Mouse (Mus musculus) midbrain, embryonic 13.5 days (tissue): Measurements from ENCODE around the gene Cdkn1a. TPM values are rescaled to one million over a fixed set of nuclear protein-coding genes. Genes with fewer than 3 reads are reported as not detected.
"Not testable (repeated sequence)": the region's sequence is repeated elsewhere in the genome, so short reads cannot be mapped to it uniquely, and the experiment has no call there.

ENCODE experiments used
- ATAC-seq: fragments of 200-750 bp; cut with Nextera tagmentation; 2 replicates; pipeline ENCODE4 v1.8.0; 2017; ENCODE audit warnings: mild to moderate bottlenecking, moderate TSS enrichment, moderate library complexity
- H3K27ac ChIP-seq: fragments of 300-500 bp; sonication (generic); 2 replicates; pipeline ENCODE4 v1.5.1; 2015; ENCODE audit warnings: inconsistent platforms, mild to moderate bottlenecking, moderate library complexity
- H3K27me3 ChIP-seq: fragments of 300-500 bp; sonication (generic); 2 replicates; pipeline ENCODE4 v1.6.1; 2015; ENCODE audit warnings: mild to moderate bottlenecking, inconsistent platforms
- H3K36me3 ChIP-seq: fragments of 300-500 bp; sonication (generic); 2 replicates; pipeline ENCODE4 v1.6.1; 2015; ENCODE audit warnings: mild to moderate bottlenecking, inconsistent platforms
- H3K4me1 ChIP-seq: fragments of 300-500 bp; sonication (generic); replicated peaks from 2 replicates; pipeline ENCODE4 v1.6.1; 2015; ENCODE audit warnings: inconsistent platforms
- H3K4me2 ChIP-seq: fragments of 300-500 bp; sonication (generic); replicated peaks from 2 replicates; pipeline ENCODE4 v1.6.1; 2015; ENCODE audit warnings: moderate library complexity, mild to moderate bottlenecking, inconsistent platforms
- H3K4me3 ChIP-seq: fragments of 300-500 bp; sonication (generic); replicated peaks from 2 replicates; pipeline ENCODE4 v1.5.1; 2015; ENCODE audit warnings: mild to moderate bottlenecking, inconsistent platforms
- H3K9ac ChIP-seq: fragments of 300-500 bp; sonication (generic); replicated peaks from 2 replicates; pipeline ENCODE4 v1.6.1; 2015; ENCODE audit warnings: mild to moderate bottlenecking, inconsistent platforms
- H3K9me3 ChIP-seq: fragments of 300-500 bp; sonication (generic); 2 replicates; pipeline ENCODE4 v1.6.1; 2016; ENCODE audit warnings: mild to moderate bottlenecking, inconsistent platforms
- WGBS: fragments of 180-500 bp; shearing (Covaris S2); methylation state at CpG from one replicate; pipeline ENCODE4 v1.1.7; 2015; 5-methylcytosine and 5-hydroxymethylcytosine counted together
- polyA plus RNA-seq: library from polyadenylated mRNA; unstranded; fragments of >200 nt; fragmentation: Nextera tagmentation; extraction: Ambion mirVana; gene quantifications from 2 replicates; pipeline ENCODE4 v1.2.1, GENCODE M21; 2015

Gene Cdkn1a
- polyA plus RNA-seq, 1 experiment from 2014 or later, result 47.4 TPM

DNA sequence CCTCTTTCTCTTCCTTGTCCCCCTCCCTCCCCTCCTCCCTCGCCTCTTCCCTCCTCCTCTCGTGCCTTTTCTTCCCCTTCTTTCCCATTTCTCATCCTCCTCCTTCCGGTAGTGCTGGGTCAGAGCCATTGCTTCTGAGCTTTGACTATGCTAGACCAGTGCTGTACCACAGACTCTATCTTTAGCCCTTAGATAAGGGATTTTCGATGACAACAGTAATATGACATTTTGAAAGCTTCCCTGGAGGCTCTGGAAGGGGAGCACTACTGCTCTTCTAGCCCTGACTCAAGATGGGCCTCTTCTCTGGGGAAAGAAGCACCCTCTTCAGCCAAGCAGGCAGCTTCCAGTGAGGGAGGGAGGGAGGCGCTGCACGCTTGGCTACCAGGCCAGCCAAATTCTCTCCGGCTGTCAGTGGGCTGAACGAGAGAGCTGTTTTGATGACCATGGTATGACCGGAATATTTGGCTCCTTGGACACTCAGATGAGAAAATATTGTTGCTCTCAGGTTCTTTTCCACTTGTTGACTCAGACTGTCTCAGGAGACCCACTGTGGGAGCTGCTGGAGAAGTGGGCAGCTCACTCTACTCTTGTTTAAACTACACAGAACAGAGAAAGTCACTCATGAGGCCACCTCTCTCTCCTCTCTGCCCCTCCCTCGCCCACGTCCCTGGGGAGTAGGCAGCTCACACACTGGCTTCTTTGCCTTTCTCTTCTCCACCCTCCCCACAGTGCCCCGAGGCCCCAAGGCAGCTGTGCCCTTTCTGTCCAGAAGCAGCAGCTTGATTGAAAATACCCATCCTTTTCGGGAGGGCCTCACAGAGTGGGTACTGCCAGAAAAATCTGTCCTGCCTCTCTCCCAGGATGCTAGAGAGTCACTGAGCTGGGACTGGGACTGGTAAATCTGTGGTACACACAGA lies 28.4 kb upstream of the Cdkn1a start:
- H3K4me2 ChIP-seq, result no peak overlapping the region
- H3K27me3 ChIP-seq, result no peaks in the 10 kb centered on the region
- H3K36me3 ChIP-seq, result no peaks in the 10 kb centered on the region
- H3K9me3 ChIP-seq, result no peaks in the 10 kb centered on the region
- peaks cover 25% of the 10 kb centered on the region for H3K4me1 ChIP-seq
- peak overlapping the region; percentile 5; the same call in 1 of the 2 replicates for H3K27ac ChIP-seq
- H3K9ac ChIP-seq, result no peak overlapping the region
- H3K4me3 ChIP-seq, result no peak overlapping the region
- WGBS, result 53% methylated on average over 13 of the region's 13 CpGs
- ATAC-seq, result 0 out of 2 replicates have a peak, but pooled peaks have one; percentile 9

DNA sequence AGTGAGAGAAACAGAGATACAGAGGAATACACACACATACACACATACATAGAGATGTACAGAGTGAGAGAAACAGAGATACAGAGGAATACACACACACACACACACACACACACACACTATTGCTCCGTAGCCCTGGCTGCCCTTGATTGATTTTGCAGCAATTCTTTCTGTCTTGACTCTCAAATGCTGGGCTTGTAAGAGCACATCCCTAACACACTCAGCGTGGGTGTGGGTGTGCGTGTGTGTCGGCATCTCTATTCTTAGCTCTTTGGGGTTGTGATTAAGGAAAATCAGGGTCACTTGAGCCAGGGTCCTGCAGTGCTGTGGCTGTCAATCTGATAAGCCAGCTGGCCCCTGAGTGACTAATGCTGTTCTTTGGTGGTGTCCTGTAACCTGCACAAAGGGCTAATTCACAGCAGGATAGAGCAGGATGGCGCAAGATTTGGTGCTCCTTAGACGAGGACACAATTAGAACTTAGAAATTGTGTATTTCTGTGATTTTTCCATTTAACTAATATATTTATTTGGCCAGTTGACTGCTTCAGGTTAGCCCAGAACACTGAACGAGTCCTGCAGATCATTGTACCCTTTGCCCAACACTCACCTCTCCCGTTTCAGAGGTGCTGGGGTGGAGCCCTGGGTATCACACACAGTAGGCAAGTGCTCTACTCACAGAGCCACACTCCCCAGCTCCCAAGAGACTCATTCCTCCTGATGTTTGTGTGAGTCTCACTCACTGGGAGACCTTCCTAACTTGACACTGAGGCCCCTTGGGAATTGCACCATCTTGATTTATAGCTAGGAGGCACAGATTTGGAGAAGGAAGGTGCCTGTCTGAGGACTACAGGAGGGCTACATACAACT lies 27.4 kb upstream of the Cdkn1a start:
- H3K9ac ChIP-seq, result no peak overlapping the region
- WGBS, result 49% methylated on average over 8 of the region's 8 CpGs

DNA sequence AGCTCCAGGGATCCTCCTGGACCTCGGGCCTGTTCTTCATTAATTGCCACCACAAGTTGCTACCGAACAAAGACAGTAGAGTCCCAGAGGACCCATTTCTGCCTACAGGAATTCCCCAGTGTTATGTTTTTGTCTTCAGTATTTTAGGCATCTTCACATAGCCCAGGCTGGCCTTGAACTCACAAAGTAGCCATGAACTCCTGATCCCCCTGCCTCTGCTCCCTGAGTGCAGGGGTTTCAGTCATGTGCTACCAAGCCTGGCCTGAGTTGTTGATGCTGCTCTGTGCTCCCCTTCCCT lies 26.8 kb upstream of the Cdkn1a start:
- H3K9me3 ChIP-seq, result no peaks in the 10 kb centered on the region
- H3K9ac ChIP-seq, result no peak overlapping the region
- H3K4me1 ChIP-seq, result peaks cover 23% of the 10 kb centered on the region
- 87% methylated on average over 2 of the region's 2 CpGs for WGBS
- H3K36me3 ChIP-seq, result no peaks in the 10 kb centered on the region
- H3K27me3 ChIP-seq, result no peaks in the 10 kb centered on the region
- no peak overlapping the region for H3K4me2 ChIP-seq
- no peak for ATAC-seq
- no peak overlapping the region for H3K27ac ChIP-seq
- H3K4me3 ChIP-seq, result no peak overlapping the region

More for the DNA sequence above, 27.4 kb upstream of the Cdkn1a start:
- H3K4me3 ChIP-seq, result no peak overlapping the region
- H3K27me3 ChIP-seq, result no peaks in the 10 kb centered on the region
- H3K36me3 ChIP-seq, result no peaks in the 10 kb centered on the region
- no peak for ATAC-seq
- no peak overlapping the region for H3K4me2 ChIP-seq
- no peaks in the 10 kb centered on the region for H3K9me3 ChIP-seq
- peak overlapping the region; percentile 5; the same call in 1 of the 2 replicates for H3K27ac ChIP-seq
- peaks cover 25% of the 10 kb centered on the region for H3K4me1 ChIP-seq

DNA sequence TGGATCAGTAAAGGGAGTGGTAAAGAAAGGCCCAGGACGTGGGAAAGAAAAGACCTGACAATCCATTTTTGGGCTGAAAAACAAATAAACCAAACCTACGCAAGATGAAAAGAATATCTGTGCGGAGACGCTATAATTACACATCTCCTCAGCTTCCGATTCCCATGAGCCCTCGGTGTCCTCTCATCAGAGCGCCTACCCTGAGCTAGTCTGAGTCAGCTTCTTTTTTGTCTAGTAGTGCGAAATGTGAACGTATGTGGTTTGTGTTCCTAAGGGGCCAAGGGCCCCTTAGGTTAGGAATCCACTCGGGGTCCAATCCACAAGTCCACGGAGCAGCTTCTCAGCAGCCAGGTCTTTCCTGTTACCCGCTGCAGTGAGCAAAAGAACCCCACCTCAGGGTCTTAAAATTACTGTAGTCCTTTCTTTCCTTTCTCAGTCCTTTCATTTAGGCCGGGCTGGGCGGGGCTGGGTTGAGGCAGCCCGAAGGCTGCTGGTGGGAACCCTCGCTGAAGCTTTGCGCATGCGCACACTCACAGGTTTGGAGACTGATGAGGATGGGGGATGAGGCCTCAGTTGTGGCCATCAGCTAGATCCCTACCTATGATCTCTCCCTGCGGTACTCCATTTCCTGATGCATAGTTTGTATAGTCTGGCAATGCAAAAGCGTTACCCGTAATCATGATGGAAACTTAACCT lies 25.4 kb upstream of the Cdkn1a start:
- Histone ChIP-seq H3K27ac (no peak overlapping the region), H3K27me3 (no peaks in the 10 kb centered on the region), H3K4me3 (no peak overlapping the region), H3K36me3 (no peaks in the 10 kb centered on the region), H3K9me3 (no peaks in the 10 kb centered on the region), H3K9ac (no peak overlapping the region), H3K4me2 (no peak overlapping the region), H3K4me1 (peaks cover 19% of the 10 kb centered on the region)
- WGBS, result 80% methylated on average over 21 of the region's 21 CpGs
- ATAC-seq, result no peak

DNA sequence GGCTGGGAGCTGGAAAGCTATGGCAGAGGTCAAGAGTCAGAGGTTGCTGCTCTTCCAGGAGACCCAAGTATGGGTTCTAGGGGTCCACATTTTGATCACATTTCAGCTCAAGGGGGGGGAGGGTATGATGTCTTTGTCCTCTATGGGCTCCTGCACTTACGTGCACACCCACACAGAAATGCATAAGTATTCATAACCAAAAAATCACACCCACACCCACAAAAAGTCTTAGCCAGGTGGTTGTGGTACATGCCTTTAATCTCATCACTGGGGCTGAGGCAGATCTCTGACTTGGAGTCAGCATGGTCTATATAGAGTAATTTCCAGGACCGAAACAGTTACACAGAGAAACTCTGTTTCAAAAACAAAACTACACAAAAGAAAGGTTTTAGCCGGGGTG lies 24.8 kb upstream of the Cdkn1a start:
- H3K36me3 ChIP-seq, result no peaks in the 10 kb centered on the region
- 94% methylated on average over 3 of the region's 3 CpGs for WGBS

DNA sequence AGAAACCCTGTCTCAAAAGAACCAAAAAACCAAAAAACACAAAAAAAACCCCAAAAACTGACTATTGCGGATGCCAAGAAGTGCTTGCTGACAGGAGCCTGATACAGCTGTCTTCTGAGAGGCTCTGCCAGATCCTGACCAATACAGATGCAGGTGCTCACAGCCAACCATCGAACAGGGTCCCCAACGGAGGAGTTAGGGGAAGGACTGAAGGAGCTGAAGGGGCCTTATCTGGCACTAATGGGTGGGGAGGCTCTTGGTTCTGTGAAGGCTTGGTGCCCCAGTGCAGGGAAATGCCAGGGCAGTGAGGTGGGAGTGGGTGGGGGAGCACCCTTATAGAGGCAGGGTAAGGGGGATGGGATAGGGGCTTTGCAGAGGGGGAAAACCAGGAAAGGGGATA lies 23.4 kb upstream of the Cdkn1a start:
- 89% methylated on average over 3 of the region's 3 CpGs for WGBS
- ATAC-seq, H3K9me3 ChIP-seq: not testable (repeated sequence)

More for the DNA sequence above, 24.8 kb upstream of the Cdkn1a start:
- no peaks in the 10 kb centered on the region for H3K27me3 ChIP-seq
- H3K9ac ChIP-seq, result no peak overlapping the region
- no peak overlapping the region for H3K27ac ChIP-seq
- H3K4me1 ChIP-seq, result peaks cover 19% of the 10 kb centered on the region
- no peak for ATAC-seq
- H3K4me2 ChIP-seq, result no peak overlapping the region
- H3K4me3 ChIP-seq, result no peak overlapping the region
- H3K9me3 ChIP-seq, result no peaks in the 10 kb centered on the region

DNA sequence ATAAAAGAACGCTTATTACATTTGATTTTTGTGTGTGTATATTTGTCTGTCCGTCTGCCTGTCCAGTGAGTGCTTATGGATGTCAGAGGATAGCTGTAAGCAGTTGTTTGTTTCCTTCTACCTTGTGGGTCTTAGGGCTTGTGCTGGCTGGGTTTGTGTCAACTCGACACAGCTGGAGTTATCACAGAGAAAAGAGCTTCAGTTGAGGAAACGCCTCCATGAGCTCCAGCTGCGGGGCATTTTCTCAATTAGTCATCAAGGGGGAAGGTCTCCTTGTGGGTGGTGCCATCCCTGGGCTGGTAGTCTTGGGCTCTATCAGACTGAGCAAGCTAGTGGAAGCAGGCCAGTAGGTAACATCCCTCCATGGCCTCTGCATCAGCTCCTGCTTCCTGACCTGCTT lies 22.9 kb upstream of the Cdkn1a start:
- H3K9ac ChIP-seq, result no peak overlapping the region
- WGBS, result 58% methylated on average over 5 of the region's 5 CpGs
- no peak for ATAC-seq

More for the DNA sequence above, 23.4 kb upstream of the Cdkn1a start:
- not testable (repeated sequence) for H3K27me3 ChIP-seq, H3K27ac ChIP-seq, H3K4me3 ChIP-seq, H3K9ac ChIP-seq, H3K4me2 ChIP-seq, H3K36me3 ChIP-seq
- H3K4me1 ChIP-seq, result peaks cover 15% of the 10 kb centered on the region

DNA sequence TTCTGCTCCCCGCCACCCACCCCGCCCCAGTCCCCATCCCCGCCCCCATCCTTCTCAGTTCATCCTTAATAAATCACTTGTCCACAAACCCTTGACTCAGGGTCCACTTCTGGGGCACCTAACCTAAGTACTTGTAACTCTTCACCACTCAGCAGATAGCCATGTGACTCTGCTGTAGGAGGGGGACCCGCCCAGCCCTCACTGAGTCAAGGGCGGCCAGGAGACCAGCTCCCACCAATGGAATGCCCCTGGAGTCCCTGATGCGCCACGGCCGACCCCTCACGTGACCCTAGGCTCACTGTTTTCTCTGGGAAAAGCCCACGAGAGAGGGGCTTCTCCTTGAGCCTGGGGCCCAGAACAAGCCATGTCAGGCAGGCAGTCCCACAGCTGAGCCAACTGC lies 21.7 kb upstream of the Cdkn1a start:
- H3K27me3 ChIP-seq, result no peaks in the 10 kb centered on the region
- no peaks in the 10 kb centered on the region for H3K36me3 ChIP-seq
- H3K9ac ChIP-seq, result no peak overlapping the region
- H3K27ac ChIP-seq, result no peak overlapping the region
- H3K4me3 ChIP-seq, result no peak overlapping the region
- ATAC-seq, result no peak
- WGBS, result 81% methylated on average over 10 of the region's 10 CpGs
- H3K9me3 ChIP-seq, result no peaks in the 10 kb centered on the region
- no peak overlapping the region for H3K4me2 ChIP-seq
- peaks cover 8% of the 10 kb centered on the region for H3K4me1 ChIP-seq

More for the DNA sequence above, 22.9 kb upstream of the Cdkn1a start:
- no peak overlapping the region for H3K27ac ChIP-seq
- H3K4me2 ChIP-seq, result no peak overlapping the region
- peaks cover 14% of the 10 kb centered on the region for H3K4me1 ChIP-seq
- H3K36me3 ChIP-seq, result no peaks in the 10 kb centered on the region
- H3K27me3 ChIP-seq, result no peaks in the 10 kb centered on the region
- no peak overlapping the region for H3K4me3 ChIP-seq
- H3K9me3 ChIP-seq, result no peaks in the 10 kb centered on the region

DNA sequence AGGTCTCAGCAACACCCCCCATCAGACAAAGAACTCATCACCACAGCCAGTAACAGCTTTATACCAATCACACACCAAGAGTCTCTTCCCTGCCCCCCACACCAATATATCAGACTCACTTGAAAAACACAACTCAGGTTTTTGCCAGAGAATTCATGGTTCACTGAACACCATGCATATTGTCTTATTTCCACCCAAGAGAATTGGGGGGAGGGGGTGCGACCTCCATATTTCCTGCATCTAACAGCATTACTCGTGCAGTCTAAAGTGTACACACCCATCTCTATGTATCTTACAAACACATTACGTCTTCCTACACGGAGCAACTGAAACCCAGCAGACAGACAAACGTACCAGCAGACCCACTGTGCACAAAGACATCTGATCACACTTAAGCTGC lies 19.0 kb upstream of the Cdkn1a start:
- H3K9me3 ChIP-seq, result no peaks in the 10 kb centered on the region
- 85% methylated on average over 5 of the region's 5 CpGs for WGBS
- peaks cover 8% of the 10 kb centered on the region for H3K4me1 ChIP-seq
- no peak overlapping the region for H3K27ac ChIP-seq
- no peak overlapping the region for H3K4me2 ChIP-seq
- no peak overlapping the region for H3K4me3 ChIP-seq
- no peak for ATAC-seq
- H3K9ac ChIP-seq, result no peak overlapping the region
- H3K36me3 ChIP-seq, result no peaks in the 10 kb centered on the region
- H3K27me3 ChIP-seq, result no peaks in the 10 kb centered on the region

DNA sequence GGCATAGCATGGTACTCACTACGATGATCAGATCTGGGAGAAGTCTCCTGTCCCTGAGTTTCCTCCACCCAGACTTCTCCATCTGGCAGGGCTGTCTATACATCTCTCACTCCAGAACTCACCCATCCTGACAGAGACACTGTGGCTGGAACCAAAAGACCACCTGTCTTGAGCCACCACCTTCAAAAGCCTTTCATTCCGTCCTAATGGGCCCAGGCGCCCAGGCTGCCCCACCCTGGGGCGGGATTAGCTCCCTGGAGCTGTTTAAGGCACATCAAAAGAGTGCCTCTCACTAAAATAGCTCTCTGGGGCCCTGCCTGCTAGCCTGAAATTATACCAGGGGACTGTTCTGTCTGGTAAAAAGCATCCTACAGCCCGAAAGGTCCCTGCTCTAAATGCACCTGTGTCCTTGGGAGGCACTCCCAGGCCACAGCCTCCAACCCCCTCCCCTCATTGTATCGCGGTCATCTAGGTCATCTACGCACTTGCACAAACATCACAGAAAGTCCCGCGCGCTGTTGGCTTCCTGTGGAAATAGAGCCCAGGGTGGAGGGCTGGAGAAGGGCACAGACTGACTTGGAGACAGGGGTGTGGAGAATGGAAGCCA lies 18.0 kb upstream of the Cdkn1a start:
- ATAC-seq, result no peak
- Histone ChIP-seq H3K4me3 (no peak overlapping the region), H3K27me3 (no peaks in the 10 kb centered on the region), H3K36me3 (no peaks in the 10 kb centered on the region), H3K4me2 (no peak overlapping the region), H3K27ac (no peak overlapping the region), H3K9me3 (no peaks in the 10 kb centered on the region), H3K9ac (no peak overlapping the region), H3K4me1 (peaks cover 10% of the 10 kb centered on the region)
- 25% methylated on average over 11 of the region's 11 CpGs for WGBS

DNA sequence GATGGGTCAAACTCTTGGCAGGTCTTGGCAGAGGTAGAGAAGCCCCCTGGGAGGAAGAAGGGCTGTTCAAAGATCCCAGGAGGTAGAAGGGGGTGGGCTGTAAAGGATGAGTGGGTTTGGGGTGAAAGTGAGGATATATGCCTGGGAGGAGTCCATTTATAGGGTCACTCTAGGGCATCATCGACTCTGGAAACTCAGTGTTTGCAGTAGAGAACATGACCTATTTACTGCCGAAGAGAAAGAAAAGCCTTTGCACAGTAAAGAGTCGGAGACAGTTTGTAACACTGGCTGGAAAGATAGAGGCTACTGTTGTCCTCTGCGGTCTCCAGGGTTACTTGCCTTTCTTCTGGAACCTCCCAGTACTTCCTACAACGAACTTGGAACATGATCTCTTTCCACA lies 17.5 kb upstream of the Cdkn1a start:
- peaks cover 14% of the 10 kb centered on the region for H3K4me1 ChIP-seq
- H3K4me3 ChIP-seq, result no peak overlapping the region
- no peak for ATAC-seq
- no peaks in the 10 kb centered on the region for H3K27me3 ChIP-seq
- no peak overlapping the region for H3K27ac ChIP-seq
- no peak overlapping the region for H3K9ac ChIP-seq
- WGBS, result 64% methylated on average over 5 of the region's 5 CpGs
- no peaks in the 10 kb centered on the region for H3K36me3 ChIP-seq
- H3K9me3 ChIP-seq, result no peaks in the 10 kb centered on the region
- H3K4me2 ChIP-seq, result no peak overlapping the region
